Mouse (Mus musculus) liver, embryonic 13.5 days (tissue): Measurements from ENCODE around the gene Ssh3. TPM values are rescaled to one million over a fixed set of nuclear protein-coding genes. Genes with fewer than 3 reads are reported as not detected.

Experiments used
- ATAC-seq: fragments of 200-750 bp; cut with Nextera tagmentation; 2 replicates; pipeline ENCODE4 v1.8.0; 2017; ENCODE audit warnings: low read depth, mild to moderate bottlenecking, moderate number of reproducible peaks, moderate library complexity
- DNase-seq: peaks from one replicate; pipeline ENCODE4 v3.0.0; 2022
- H3K27ac ChIP-seq: fragments of 300-500 bp; sonication (generic); 2 replicates; pipeline ENCODE4 v1.5.1; 2015; ENCODE audit warnings: moderate library complexity, mild to moderate bottlenecking, inconsistent platforms
- H3K27me3 ChIP-seq: fragments of 300-500 bp; sonication (generic); 2 replicates; pipeline ENCODE4 v1.6.1; 2015; ENCODE audit warnings: mild to moderate bottlenecking, inconsistent platforms
- H3K36me3 ChIP-seq: fragments of 300-500 bp; sonication (generic); 2 replicates; pipeline ENCODE4 v1.6.1; 2015; ENCODE audit warnings: mild to moderate bottlenecking, inconsistent platforms
- H3K4me1 ChIP-seq: fragments of 300-500 bp; sonication (generic); replicated peaks from 2 replicates; pipeline ENCODE4 v1.6.1; 2015; ENCODE audit warnings: inconsistent platforms
- H3K4me2 ChIP-seq: fragments of 300-500 bp; sonication (generic); 2 replicates; pipeline ENCODE4 v1.6.1; 2015; ENCODE audit warnings: inconsistent platforms, mild to moderate bottlenecking, moderate library complexity
- H3K4me3 ChIP-seq: fragments of 300-500 bp; sonication (generic); replicated peaks from 2 replicates; pipeline ENCODE4 v1.5.1; 2015; ENCODE audit warnings: mild to moderate bottlenecking, inconsistent platforms
- H3K9ac ChIP-seq: fragments of 300-500 bp; sonication (generic); 2 replicates; pipeline ENCODE4 v1.6.1; 2015; ENCODE audit warnings: mild to moderate bottlenecking, inconsistent platforms
- H3K9me3 ChIP-seq: fragments of 300-500 bp; sonication (generic); replicated peaks from 2 replicates; pipeline ENCODE4 v1.6.1; 2016; ENCODE audit warnings: inconsistent platforms
- WGBS: fragments of 180-500 bp; shearing (Covaris S2); methylation state at CpG from one replicate; pipeline ENCODE4 v1.1.7; 2015; ENCODE audit not compliant: insufficient replicate concordance; 5-methylcytosine and 5-hydroxymethylcytosine counted together
- microRNA-seq: library from miRNA; unstranded; fragments of <30 nt; microRNA quantifications from one replicate; pipeline ENCODE4, GENCODE M21; 2016
- polyA plus RNA-seq: library from polyadenylated mRNA; unstranded; fragments of >200 nt; fragmentation: Nextera tagmentation; extraction: Ambion mirVana; gene quantifications from 2 replicates; pipeline ENCODE4 v1.2.1, GENCODE M21; 2015

The Ssh3 gene
- polyA plus RNA-seq, 1 experiment from 2014 or later: 1.7 TPM

DNA sequence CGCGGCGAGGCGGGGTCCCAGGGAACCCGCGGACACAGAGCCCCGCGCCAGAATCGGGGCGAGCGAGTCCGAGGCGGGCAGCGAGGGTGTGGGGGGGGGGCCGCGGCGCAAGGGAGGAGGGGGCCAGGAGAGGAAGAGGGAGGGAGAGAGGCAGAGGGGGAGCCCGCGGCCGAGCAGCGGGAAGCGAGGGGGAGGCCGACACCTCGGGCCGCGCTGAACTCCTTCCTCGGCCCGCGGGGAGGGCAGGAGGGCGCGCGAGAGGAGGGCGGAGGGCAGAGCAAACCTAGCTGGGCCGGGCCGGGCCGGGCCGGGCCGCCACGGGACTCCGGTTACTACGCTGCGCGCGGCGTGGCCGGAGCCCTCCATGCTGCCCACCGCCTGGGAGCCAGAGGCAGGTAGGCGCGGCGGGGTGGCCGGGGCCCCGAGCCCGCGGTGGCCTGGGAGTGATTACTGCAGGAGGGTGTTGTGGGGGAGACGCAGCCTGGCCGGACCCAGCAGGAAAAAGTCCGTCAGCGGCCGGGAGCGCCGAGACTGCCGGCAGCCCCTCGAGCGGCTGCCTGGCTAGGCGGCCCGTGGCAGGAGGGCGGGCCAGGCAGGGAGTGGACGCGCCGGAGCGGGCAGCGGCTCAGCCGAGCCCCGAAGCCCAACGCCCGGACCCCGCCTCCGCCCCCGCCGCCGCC, 54.1 kb downstream of the Ssh3 start:
- under 1% methylated on average over 48 of the region's 81 CpGs for WGBS
- DNase-seq: no peak
- Histone ChIP-seq H3K4me2 (peak overlapping the region; percentile 74), H3K36me3 (no peaks in the 10 kb centered on the region), H3K9ac (peak overlapping the region; percentile 67), H3K27ac (peak overlapping the region; percentile 43), H3K27me3 (peaks cover 100% of the 10 kb centered on the region), H3K4me1 (peaks cover 54% of the 10 kb centered on the region), H3K9me3 (no peaks in the 10 kb centered on the region), H3K4me3 (peak overlapping the region; percentile 61)
- 0 out of 2 replicates have a peak, but pooled peaks have one; percentile 6 for ATAC-seq

DNA sequence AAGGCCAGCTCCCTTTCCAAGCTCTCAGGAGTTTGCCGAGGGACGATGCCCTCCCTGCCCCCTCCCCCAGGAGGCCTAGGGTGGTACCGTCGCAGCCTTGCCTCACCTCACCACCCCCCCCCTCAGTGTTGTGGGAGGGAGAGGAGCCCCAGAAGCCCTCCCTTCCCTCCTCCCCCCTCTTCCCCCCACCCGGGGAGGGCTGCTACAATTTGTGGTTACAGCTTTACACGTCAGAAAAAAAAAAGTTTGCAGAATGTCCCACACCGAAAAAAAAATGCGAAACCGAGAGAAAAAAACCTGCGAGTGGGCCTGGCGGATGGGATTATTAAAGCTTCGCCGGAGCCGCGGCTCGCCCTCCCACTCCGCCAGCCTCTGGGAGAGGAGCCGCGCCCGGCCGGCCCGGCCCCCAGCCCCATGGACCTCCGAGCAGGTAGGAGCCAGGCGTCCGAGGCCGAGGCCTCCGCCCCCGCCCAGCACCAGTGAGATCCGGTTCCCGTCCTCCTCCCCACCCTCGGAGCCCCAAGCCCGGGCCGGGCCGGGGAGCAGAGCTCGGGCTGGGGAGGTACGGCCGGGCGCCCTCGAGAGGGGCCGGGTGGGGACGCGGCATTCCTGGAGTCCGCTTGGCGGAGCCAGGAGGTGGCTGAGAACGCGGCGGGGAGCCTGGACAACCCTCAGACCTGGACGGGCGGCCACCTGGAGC, 54.8 kb downstream of the Ssh3 start, which contains the start of the genes Clcf1 and AC109138.7:
Gene Clcf1, plus strand, starts transcription at position 168 of the 700 bp plus-strand sequence.
Gene AC109138.7, plus strand, starts transcription at position 287 of the 700 bp plus-strand sequence.
- ATAC-seq (peak; percentile 16; the same call in 1 of the 2 replicates), DNase-seq (no peak)
- Histone ChIP-seq H3K9ac (peak within 1 kb of the TSS; percentile 67), H3K9me3 (no peaks in the 10 kb centered on the region), H3K27me3 (peaks cover 99% of the 10 kb centered on the region), H3K4me3 (peak within 1 kb of the TSS; percentile 61), H3K4me1 (peaks cover 47% of the 10 kb centered on the region), H3K4me2 (peak within 1 kb of the TSS; percentile 74), H3K36me3 (no peaks in the 10 kb centered on the region), H3K27ac (peak within 1 kb of the TSS; percentile 43)
- WGBS: 1% methylated on average over 43 of the region's 49 CpGs

GRCm38 (mm10) chr19:4213524-4213974, 55.4 kb downstream of the Ssh3 start:
- Histone ChIP-seq H3K27ac (no peak overlapping the region), H3K36me3 (no peaks in the 10 kb centered on the region), H3K4me2 (peak overlapping the region; percentile 74), H3K9me3 (no peaks in the 10 kb centered on the region), H3K4me1 (peaks cover 48% of the 10 kb centered on the region), H3K9ac (0 out of 2 replicates have a peak overlapping the region, but pooled peaks have one; percentile 67), H3K27me3 (peaks cover 99% of the 10 kb centered on the region), H3K4me3 (peak overlapping the region; percentile 61)
- WGBS: 4% methylated on average over 9 of the region's 9 CpGs
- ATAC-seq: no peak
- no peak for DNase-seq

DNA sequence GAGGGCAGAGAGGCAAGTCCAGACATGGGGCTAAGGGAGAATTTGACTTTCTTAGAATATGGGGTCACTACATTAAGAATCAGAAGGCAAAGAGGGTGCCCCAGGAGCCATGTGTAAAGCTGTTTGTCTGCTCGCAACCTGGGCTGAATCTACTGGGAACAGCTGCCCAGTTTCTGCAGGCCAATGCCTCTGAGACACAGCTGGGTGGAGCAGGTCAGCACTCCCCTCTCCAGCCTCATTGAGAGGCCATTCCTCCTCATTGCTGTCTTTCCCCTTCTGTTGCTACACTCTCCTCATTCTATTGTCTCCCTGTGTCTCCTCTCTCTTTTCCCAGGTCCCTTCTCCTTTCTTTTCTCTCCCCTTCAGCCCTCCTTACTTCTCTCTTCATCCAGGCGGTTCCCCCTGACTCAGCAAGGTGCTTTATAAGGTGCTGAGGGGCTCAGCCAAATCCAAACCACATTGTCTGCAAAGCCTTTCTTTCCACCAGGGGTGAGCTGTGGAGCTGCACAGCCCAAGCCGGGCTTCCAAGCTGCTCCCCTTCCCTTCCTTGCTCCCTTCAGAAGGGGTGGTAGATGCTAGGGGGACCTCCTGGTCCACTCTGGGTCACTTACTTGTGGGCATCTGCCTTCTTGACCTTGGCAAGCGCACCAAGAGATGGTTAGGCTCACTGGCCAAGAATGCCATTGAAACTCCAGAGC, 56.9 kb downstream of the Ssh3 start:
- ATAC-seq: no peak
- no peak overlapping the region for H3K27ac ChIP-seq
- no peak overlapping the region for H3K9ac ChIP-seq
- DNase-seq: no peak
- H3K36me3 ChIP-seq: no peaks in the 10 kb centered on the region
- H3K9me3 ChIP-seq: no peaks in the 10 kb centered on the region
- peaks cover 95% of the 10 kb centered on the region for H3K27me3 ChIP-seq
- peaks cover 42% of the 10 kb centered on the region for H3K4me1 ChIP-seq
- H3K4me2 ChIP-seq: no peak overlapping the region
- H3K4me3 ChIP-seq: no peak overlapping the region
- WGBS: 28% methylated on average over 4 of the region's 4 CpGs

Small RNAs within 50 kb of the gene (microRNA-seq; reads per million reads assigned to microRNA genes)
- gene Gm26115 (not detected), gene Mir6985 (not detected)

Other genes starting within 250 kb of the Ssh3 start
- gene Gstp1, start 231.2 kb downstream of the Ssh3 start, polyA plus RNA-seq: 629 and 652 TPM in 2 replicates
- 7.7 and 11.2 TPM in 2 replicates for gene Gstp2, start 223.2 kb downstream of the Ssh3 start, polyA plus RNA-seq
- 28.0 and 28.3 TPM in 2 replicates for gene Gstp3, start 209.6 kb downstream of the Ssh3 start, polyA plus RNA-seq
- 0.43 and 0.67 TPM in 2 replicates for gene Cabp2, start 187.6 kb downstream of the Ssh3 start, polyA plus RNA-seq
- 94.3 and 94.7 TPM in 2 replicates for gene Cdk2ap2, start 172.0 kb downstream of the Ssh3 start, polyA plus RNA-seq
- gene Pitpnm1, start 169.2 kb downstream of the Ssh3 start, polyA plus RNA-seq: 2.8 and 3.1 TPM in 2 replicates
- 37.7 and 38.9 TPM in 2 replicates for gene Aip, start 143.3 kb downstream of the Ssh3 start, polyA plus RNA-seq
- 0.02 TPM in 1 of 2 replicates, not detected in the other for gene Gpr152, start 129.4 kb downstream of the Ssh3 start, polyA plus RNA-seq
- gene Cabp4, start 125.1 kb downstream of the Ssh3 start, polyA plus RNA-seq: 0.07 and 0.13 TPM in 2 replicates
- 70.7 and 72.6 TPM in 2 replicates for gene Coro1b, start 120.6 kb downstream of the Ssh3 start, polyA plus RNA-seq
- gene Ptprcap, start 115.6 kb downstream of the Ssh3 start, polyA plus RNA-seq: 18.8 and 21.3 TPM in 2 replicates
- gene Rps6kb2, start 105.8 kb downstream of the Ssh3 start, polyA plus RNA-seq: 30.0 and 34.2 TPM in 2 replicates
- 0.38 and 0.43 TPM in 2 replicates for gene Carns1, start 93.7 kb downstream of the Ssh3 start, polyA plus RNA-seq
- 3.7 TPM in 2 replicates for gene Tbc1d10c, start 77.9 kb downstream of the Ssh3 start, polyA plus RNA-seq
- gene Ppp1ca, start 77.1 kb downstream of the Ssh3 start, polyA plus RNA-seq: 517 and 527 TPM in 2 replicates
- 17.4 and 20.7 TPM in 2 replicates for gene Rad9a, start 67.5 kb downstream of the Ssh3 start, polyA plus RNA-seq
- 0.35 and 0.46 TPM in 2 replicates for gene Clcf1, start 54.9 kb downstream of the Ssh3 start, polyA plus RNA-seq
- not detected in 2 replicates for gene AC109138.7, start 54.8 kb downstream of the Ssh3 start, polyA plus RNA-seq
- gene Pold4, start 37.3 kb downstream of the Ssh3 start, polyA plus RNA-seq: 8.3 and 12.3 TPM in 2 replicates
- gene Ankrd13d, start 14.0 kb upstream of the Ssh3 start, polyA plus RNA-seq: 0.57 and 0.74 TPM in 2 replicates
- 10.1 and 10.3 TPM in 2 replicates for gene Grk2, start 37.0 kb upstream of the Ssh3 start, polyA plus RNA-seq
- 10.9 and 15.4 TPM in 2 replicates for gene Kdm2a, start 129.1 kb upstream of the Ssh3 start, polyA plus RNA-seq
- gene Rhod, start 170.3 kb upstream of the Ssh3 start, polyA plus RNA-seq: 6.5 and 6.7 TPM in 2 replicates
- gene Syt12, start 208.3 kb upstream of the Ssh3 start, polyA plus RNA-seq: 0.17 and 0.22 TPM in 2 replicates
- not detected in 2 replicates for gene 2010003K11Rik, start 229.4 kb upstream of the Ssh3 start, polyA plus RNA-seq
- 31.4 and 35.1 TPM in 2 replicates for gene Pcx, start 241.3 kb upstream of the Ssh3 start, polyA plus RNA-seq